Mouse (Mus musculus): ENCODE data around the gene Nat8f2. TPM values are rescaled to one million over a fixed set of nuclear protein-coding genes. Genes with fewer than 3 reads are reported as not detected.
A peak's percentile ranks its signal among the peaks of the same experiment; 100 is the strongest.
"Not testable (repeated sequence)": the region's sequence is repeated elsewhere in the genome, so short reads cannot be mapped to it uniquely, and the experiment has no call there.

Gene Nat8f2
- total RNA-seq, 2 experiments from 2014 or later: 1.9 to 2.5 TPM

- not testable (repeated sequence) for DNase-seq (ENCODE audit: extremely low spot score in 1 of 2, low spot score in 1 of 2)
These were observed 3.9 kb downstream of the Nat8f2 start for GRCm38 (mm10) chr6:85864900-85865639.

- DNase-seq (ENCODE audit: extremely low spot score in 1 of 2, low spot score in 1 of 2): no peak
These were observed 5.1 kb downstream of the Nat8f2 start for GRCm38 (mm10) chr6:85863840-85864239.

- DNase-seq (ENCODE audit: extremely low spot score in 1 of 2, low spot score in 1 of 2): no peak
These were observed 5.8 kb downstream of the Nat8f2 start for GRCm38 (mm10) chr6:85863136-85863535.

- no peak for DNase-seq (ENCODE audit: extremely low spot score in 1 of 2, low spot score in 1 of 2)
These were observed 6.4 kb downstream of the Nat8f2 start for GRCm38 (mm10) chr6:85862565-85862964.

GRCm38 (mm10) chr6:85861247-85861646 is 7.7 kb downstream of the Nat8f2 start:
- no peak for DNase-seq (ENCODE audit: extremely low spot score in 1 of 2, low spot score in 1 of 2)

GRCm38 (mm10) chr6:85856194-85856678 is 12.7 kb downstream of the Nat8f2 start:
- DNase-seq (ENCODE audit: extremely low spot score in 1 of 2, low spot score in 1 of 2): peak in 1 of 2 experiments; percentile 31

- no peak for DNase-seq (ENCODE audit: extremely low spot score in 1 of 2, low spot score in 1 of 2)
These were observed 15.5 kb downstream of the Nat8f2 start for GRCm38 (mm10) chr6:85853481-85853880.

GRCm38 (mm10) chr6:85851062-85851773 is 17.7 kb downstream of the Nat8f2 start:
- DNase-seq (ENCODE audit: extremely low spot score in 1 of 2, low spot score in 1 of 2): no peak

- no peak for DNase-seq (ENCODE audit: extremely low spot score in 1 of 2, low spot score in 1 of 2)
These were observed 19.7 kb downstream of the Nat8f2 start for GRCm38 (mm10) chr6:85849240-85849639.

- DNase-seq (ENCODE audit: extremely low spot score in 1 of 2, low spot score in 1 of 2): no peak
These were observed 20.8 kb downstream of the Nat8f2 start for GRCm38 (mm10) chr6:85848140-85848539.

- no peak for DNase-seq (ENCODE audit: extremely low spot score in 1 of 2, low spot score in 1 of 2)
These were observed 22.0 kb downstream of the Nat8f2 start for GRCm38 (mm10) chr6:85846921-85847320.

- DNase-seq (ENCODE audit: extremely low spot score in 1 of 2, low spot score in 1 of 2): not testable (repeated sequence)
These were observed 25.1 kb downstream of the Nat8f2 start for GRCm38 (mm10) chr6:85843677-85844458.

- no peak for DNase-seq (ENCODE audit: extremely low spot score in 1 of 2, low spot score in 1 of 2)
These were observed 29.0 kb downstream of the Nat8f2 start for GRCm38 (mm10) chr6:85839982-85840381.

- DNase-seq (ENCODE audit: extremely low spot score in 1 of 2, low spot score in 1 of 2): no peak
These were observed 30.3 kb downstream of the Nat8f2 start for GRCm38 (mm10) chr6:85838674-85839073.

GRCm38 (mm10) chr6:85837307-85837706 is 31.7 kb downstream of the Nat8f2 start:
- not testable (repeated sequence) for DNase-seq (ENCODE audit: extremely low spot score in 1 of 2, low spot score in 1 of 2)

- DNase-seq (ENCODE audit: extremely low spot score in 1 of 2, low spot score in 1 of 2): peak; percentile 41 to 79
These were observed 32.1 kb downstream of the Nat8f2 start for GRCm38 (mm10) chr6:85836827-85837226.

- not testable (repeated sequence) for DNase-seq (ENCODE audit: extremely low spot score in 1 of 2, low spot score in 1 of 2)
These were observed 32.9 kb downstream of the Nat8f2 start for GRCm38 (mm10) chr6:85836098-85836497.

- not testable (repeated sequence) for DNase-seq (ENCODE audit: extremely low spot score in 1 of 2, low spot score in 1 of 2)
These were observed 33.9 kb downstream of the Nat8f2 start for GRCm38 (mm10) chr6:85835104-85835503.

GRCm38 (mm10) chr6:85834504-85835100 is 34.4 kb downstream of the Nat8f2 start:
- DNase-seq (ENCODE audit: extremely low spot score in 1 of 2, low spot score in 1 of 2): not testable (repeated sequence)

- DNase-seq (ENCODE audit: extremely low spot score in 1 of 2, low spot score in 1 of 2): no peak
These were observed 37.1 kb downstream of the Nat8f2 start, which contains the start of gene Nat8 for GRCm38 (mm10) chr6:85831796-85832321. TSS of gene Nat8 (minus strand) at chr6:85832082.
